Mouse (Mus musculus) forebrain, embryonic 14.5 days (tissue): ENCODE data around the gene Casc3. TPM values are rescaled to one million over a fixed set of nuclear protein-coding genes. Genes with fewer than 3 reads are reported as not detected.
A peak's percentile ranks its signal among the peaks of the same experiment; 100 is the strongest.

Source experiments
- ATAC-seq: fragments of 200-750 bp; cut with Nextera tagmentation; 2 replicates; pipeline ENCODE4 v1.8.0; 2017; ENCODE audit warnings: mild to moderate bottlenecking, moderate library complexity
- DNase-seq: peaks from one replicate; pipeline ENCODE4 v3.0.0-alpha.2; 2015; ENCODE audit warnings: low spot score
- H3K27ac ChIP-seq: fragments of 300-500 bp; sonication (generic); 2 replicates; pipeline ENCODE4 v1.5.1; 2014; ENCODE audit warnings: low read depth, mild to moderate bottlenecking, control low read depth, low read length, moderate library complexity
- H3K27me3 ChIP-seq: fragments of 300-500 bp; sonication (generic); replicated peaks from 2 replicates; pipeline ENCODE4 v1.6.1; 2014; ENCODE audit warnings: low read length, control low read depth, mixed read lengths; ENCODE audit not compliant: control insufficient read depth, insufficient read depth
- H3K36me3 ChIP-seq: fragments of 300-500 bp; sonication (generic); 2 replicates; pipeline ENCODE4 v1.6.1; 2014; ENCODE audit warnings: low read length, control low read depth; ENCODE audit not compliant: control insufficient read depth, insufficient read depth
- H3K4me1 ChIP-seq: fragments of 300-500 bp; sonication (generic); 2 replicates; pipeline ENCODE4 v1.6.1; 2014; ENCODE audit warnings: antibody characterized with exemption, low read length, control low read depth; ENCODE audit not compliant: control insufficient read depth, insufficient read depth
- H3K4me2 ChIP-seq: fragments of 300-500 bp; sonication (generic); 2 replicates; pipeline ENCODE4 v1.6.1; 2014; ENCODE audit warnings: mild to moderate bottlenecking, control low read depth, low read length
- H3K4me3 ChIP-seq: fragments of 300-500 bp; sonication (generic); 2 replicates; pipeline ENCODE4 v1.5.1; 2014; ENCODE audit warnings: low read depth, low read length, control low read depth
- H3K9ac ChIP-seq: fragments of 300-500 bp; sonication (generic); 2 replicates; pipeline ENCODE4 v1.6.1; 2014; ENCODE audit warnings: mild to moderate bottlenecking, low read length, control low read depth, moderate library complexity
- H3K9me3 ChIP-seq: fragments of 300-500 bp; sonication (generic); replicated peaks from 2 replicates; pipeline ENCODE4 v1.6.1; 2016; ENCODE audit warnings: low read length, control low read depth, mixed read lengths; ENCODE audit not compliant: control insufficient read depth
- WGBS: fragments of 180-500 bp; shearing (Covaris S2); extraction: QIAGEN DNeasy Blood & Tissue Kit; methylation state at CpG from one replicate; pipeline ENCODE4 v1.1.7; 2014; 5-methylcytosine and 5-hydroxymethylcytosine counted together
- polyA plus RNA-seq: library from polyadenylated mRNA; unstranded; fragments of >200 nt; fragmentation: Nextera tagmentation; extraction: Ambion mirVana; gene quantifications from 2 replicates; pipeline ENCODE4 v1.2.1, GENCODE M21; 2014

Gene Casc3
- polyA plus RNA-seq, 1 experiment from 2014 or later: 41.0 TPM

DNA sequence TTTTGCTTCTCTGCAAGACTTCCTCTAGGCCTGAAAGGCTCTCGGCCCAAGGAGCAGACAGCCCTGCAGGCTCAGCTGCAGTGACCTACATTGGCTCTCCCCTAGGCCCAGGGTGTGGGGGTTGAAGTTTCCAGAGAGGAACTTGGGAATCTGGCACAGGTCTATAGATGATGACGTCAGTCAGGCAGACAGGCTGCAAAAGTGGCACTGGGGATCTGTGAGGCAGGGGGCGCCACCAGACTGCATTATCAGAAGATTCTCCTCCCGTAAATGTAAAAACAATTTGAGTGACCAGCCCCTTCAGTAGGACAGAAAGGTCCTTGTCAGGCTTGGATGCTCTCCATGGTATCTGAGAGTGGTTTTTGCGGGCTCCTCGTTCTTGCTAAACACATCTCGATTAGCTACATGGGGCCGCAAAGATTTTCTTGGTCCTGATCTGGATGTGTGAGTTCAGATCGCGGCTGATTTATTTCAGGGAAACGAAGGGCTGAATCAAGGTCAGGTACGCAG, 18.9 kb upstream of the Casc3 start:
- Histone ChIP-seq H3K4me2 (peak overlapping the region; percentile 34), H3K9me3 (no peaks in the 10 kb centered on the region), H3K4me3 (no peak overlapping the region), H3K4me1 (peaks cover 40% of the 10 kb centered on the region), H3K27me3 (no peaks in the 10 kb centered on the region), H3K9ac (no peak overlapping the region), H3K27ac (peak overlapping the region; percentile 45; the same call in 1 of the 2 replicates), H3K36me3 (no peaks in the 10 kb centered on the region)
- no peak for ATAC-seq
- WGBS: 7% methylated on average over 12 of the region's 12 CpGs
- DNase-seq: peak; percentile 86

DNA sequence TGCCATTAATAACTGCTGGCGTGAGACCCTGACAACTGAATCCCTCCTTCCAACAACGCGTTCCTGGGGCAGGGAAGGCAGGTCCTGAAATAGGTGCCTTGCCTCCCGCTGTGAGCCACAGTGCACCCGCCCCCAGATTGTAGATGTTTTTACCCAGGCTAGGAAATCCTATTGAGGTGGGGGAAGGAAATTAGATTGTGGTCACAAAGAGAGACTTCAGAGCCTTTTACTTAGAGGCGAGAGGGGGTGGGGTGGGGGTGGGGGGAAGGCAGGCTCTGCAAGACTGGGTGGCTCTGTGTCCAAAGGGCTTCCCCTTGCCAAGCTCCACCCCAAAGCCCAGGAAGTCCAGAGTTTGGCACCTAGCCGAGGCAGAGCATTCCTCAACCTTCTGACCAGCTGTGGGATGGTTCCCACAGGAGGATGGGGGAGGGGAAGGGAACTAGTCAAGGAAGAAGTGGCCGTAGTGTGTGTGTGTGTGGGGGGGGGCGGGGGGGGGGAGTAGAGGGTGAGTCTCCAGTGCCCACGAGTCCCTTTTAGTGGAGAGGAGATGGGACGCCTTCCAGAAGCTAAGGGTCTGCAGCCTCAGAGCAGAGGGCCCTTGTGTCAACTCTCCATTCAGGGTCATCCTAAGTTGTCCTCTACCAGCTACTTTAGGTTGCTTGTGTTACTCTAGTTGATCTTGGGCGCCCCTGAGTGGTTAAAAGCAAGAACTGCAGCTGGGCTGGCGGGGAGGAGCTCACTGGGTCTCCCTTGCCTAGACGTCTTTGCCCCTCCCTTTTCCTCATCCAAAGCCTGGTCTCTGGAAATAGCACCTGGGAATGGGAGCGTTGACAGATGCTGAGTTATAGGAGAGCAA, 18.1 kb upstream of the Casc3 start:
- H3K4me3 ChIP-seq: no peak overlapping the region
- H3K36me3 ChIP-seq: no peaks in the 10 kb centered on the region
- H3K9ac ChIP-seq: peak overlapping the region; percentile 29; the same call in 1 of the 2 replicates

DNA sequence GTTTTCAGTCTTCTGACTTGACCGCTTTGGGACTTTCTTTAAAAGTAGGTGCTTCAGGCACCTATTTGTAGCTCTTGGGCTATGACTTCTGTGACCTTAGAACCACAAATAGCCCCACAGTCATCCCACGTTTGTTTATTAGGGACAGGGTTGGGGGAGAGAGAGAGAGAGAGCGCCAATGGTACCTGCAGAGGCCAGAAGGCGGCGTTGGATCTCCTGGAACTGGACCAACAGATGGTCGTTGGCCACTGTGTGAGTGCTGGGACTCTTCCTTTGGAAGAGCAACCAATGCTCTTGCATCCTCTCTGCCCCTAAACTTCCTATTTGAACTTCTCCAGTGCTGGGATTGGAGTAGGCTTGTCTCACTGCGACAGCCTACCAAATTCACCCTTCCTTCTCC, 17.5 kb upstream of the Casc3 start:
- Histone ChIP-seq H3K36me3 (no peaks in the 10 kb centered on the region), H3K9me3 (no peaks in the 10 kb centered on the region), H3K27ac (no peak overlapping the region), H3K4me1 (peaks cover 33% of the 10 kb centered on the region), H3K9ac (no peak overlapping the region), H3K4me2 (no peak overlapping the region), H3K4me3 (no peak overlapping the region), H3K27me3 (no peaks in the 10 kb centered on the region)
- ATAC-seq (no peak), DNase-seq (no peak)
- 33% methylated on average over 7 of the region's 7 CpGs for WGBS

More for the DNA sequence above, 18.1 kb upstream of the Casc3 start:
- peak overlapping the region; percentile 45; the same call in 1 of the 2 replicates for H3K27ac ChIP-seq
- peak; percentile 95 for DNase-seq
- peaks cover 39% of the 10 kb centered on the region for H3K4me1 ChIP-seq
- peak overlapping the region; percentile 34 for H3K4me2 ChIP-seq
- H3K27me3 ChIP-seq: no peaks in the 10 kb centered on the region
- no peaks in the 10 kb centered on the region for H3K9me3 ChIP-seq
- ATAC-seq: peak; percentile 51
- WGBS: 1% methylated on average over 14 of the region's 15 CpGs

DNA sequence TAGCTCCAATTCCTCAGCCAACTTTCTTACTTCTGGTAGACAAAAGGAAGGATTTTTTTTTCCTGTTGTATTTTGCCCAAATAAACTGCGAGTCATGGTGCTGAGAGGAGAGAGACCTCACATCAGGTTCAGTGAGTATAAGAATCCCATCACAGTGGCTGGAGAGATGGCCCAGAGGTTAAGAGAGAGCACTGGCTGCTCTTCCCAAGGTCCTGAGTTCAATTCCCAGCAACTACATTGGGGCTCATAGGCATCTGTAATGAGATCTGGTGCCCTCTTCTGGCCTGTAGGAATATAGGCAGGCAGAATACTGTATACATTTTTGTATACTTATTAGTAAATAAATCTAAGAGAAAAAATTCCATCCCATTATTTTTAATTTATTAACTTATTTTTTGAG, 17.0 kb upstream of the Casc3 start:
- Histone ChIP-seq H3K9ac (no peak overlapping the region), H3K27me3 (no peaks in the 10 kb centered on the region), H3K4me1 (peaks cover 28% of the 10 kb centered on the region), H3K27ac (no peak overlapping the region), H3K4me2 (no peak overlapping the region), H3K36me3 (no peaks in the 10 kb centered on the region), H3K9me3 (no peaks in the 10 kb centered on the region), H3K4me3 (no peak overlapping the region)
- ATAC-seq: no peak
- DNase-seq: no peak
- 100% methylated on average over 1 of the region's 1 CpGs for WGBS

DNA sequence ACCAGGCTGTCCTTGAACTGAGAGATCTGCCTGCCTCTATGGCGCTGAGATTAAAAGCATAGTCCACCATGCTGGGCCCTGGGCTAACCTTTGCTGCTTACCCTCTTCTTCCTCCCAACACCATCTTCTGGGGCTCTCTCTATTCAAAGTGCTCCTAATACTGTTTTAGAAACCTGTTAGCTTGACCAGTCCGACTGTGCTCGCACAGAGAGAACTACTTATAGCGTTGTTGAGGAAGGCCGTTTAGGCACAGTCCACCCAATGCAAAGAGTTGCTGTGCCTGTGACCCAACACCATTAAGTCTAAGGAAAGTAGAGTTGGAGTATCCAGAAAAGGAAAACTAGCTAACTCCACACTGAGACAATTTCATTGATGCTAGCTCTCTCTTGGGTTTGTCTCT, 16.6 kb upstream of the Casc3 start:
- Histone ChIP-seq H3K4me3 (no peak overlapping the region), H3K36me3 (no peaks in the 10 kb centered on the region), H3K27me3 (no peaks in the 10 kb centered on the region), H3K4me1 (peaks cover 26% of the 10 kb centered on the region), H3K9me3 (no peaks in the 10 kb centered on the region), H3K9ac (no peak overlapping the region), H3K4me2 (peak overlapping the region; percentile 91; the same call in 1 of the 2 replicates), H3K27ac (no peak overlapping the region)
- ATAC-seq: no peak
- DNase-seq: no peak
- 92% methylated on average over 5 of the region's 5 CpGs for WGBS

DNA sequence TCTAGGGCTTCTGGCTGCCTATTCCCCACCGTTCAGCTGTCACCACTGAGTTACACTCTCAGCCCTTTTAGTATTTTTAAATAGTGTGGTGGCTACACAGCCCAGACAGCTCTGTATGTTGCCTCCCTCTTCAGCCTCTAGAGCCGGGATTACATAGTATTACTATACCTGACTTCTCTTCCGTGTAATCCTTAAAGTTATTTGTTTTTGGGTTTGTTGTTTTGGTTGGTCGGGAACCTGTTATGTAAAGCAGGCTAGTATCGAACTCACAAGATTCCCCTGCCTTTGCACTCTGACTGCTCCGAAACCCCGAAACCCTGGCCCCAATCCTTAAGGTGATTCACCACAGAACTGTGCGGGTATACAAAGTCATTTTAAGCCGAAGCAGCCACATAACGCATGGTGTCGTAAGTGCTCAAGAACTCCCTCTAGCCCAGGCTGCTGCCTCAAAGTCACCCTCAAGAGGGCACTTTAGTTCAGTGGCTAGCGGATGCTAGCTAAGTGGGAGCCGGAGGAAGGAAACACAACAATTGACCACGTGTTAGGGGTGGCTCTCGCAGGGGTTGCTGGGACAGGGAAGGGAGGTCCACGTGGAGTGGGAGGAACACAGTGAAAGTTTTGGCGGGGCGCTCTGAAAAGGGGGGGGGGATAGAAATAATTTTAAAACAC, 16.0 kb upstream of the Casc3 start:
- peak overlapping the region; percentile 91 for H3K4me2 ChIP-seq
- no peak overlapping the region for H3K27ac ChIP-seq
- no peaks in the 10 kb centered on the region for H3K36me3 ChIP-seq
- peak; percentile 81 for ATAC-seq
- no peaks in the 10 kb centered on the region for H3K9me3 ChIP-seq
- peak overlapping the region; percentile 41 for H3K4me3 ChIP-seq
- DNase-seq: peak; percentile 95
- H3K4me1 ChIP-seq: peaks cover 26% of the 10 kb centered on the region
- peak overlapping the region; percentile 64 for H3K9ac ChIP-seq
- no peaks in the 10 kb centered on the region for H3K27me3 ChIP-seq
- WGBS: 13% methylated on average over 18 of the region's 18 CpGs

DNA sequence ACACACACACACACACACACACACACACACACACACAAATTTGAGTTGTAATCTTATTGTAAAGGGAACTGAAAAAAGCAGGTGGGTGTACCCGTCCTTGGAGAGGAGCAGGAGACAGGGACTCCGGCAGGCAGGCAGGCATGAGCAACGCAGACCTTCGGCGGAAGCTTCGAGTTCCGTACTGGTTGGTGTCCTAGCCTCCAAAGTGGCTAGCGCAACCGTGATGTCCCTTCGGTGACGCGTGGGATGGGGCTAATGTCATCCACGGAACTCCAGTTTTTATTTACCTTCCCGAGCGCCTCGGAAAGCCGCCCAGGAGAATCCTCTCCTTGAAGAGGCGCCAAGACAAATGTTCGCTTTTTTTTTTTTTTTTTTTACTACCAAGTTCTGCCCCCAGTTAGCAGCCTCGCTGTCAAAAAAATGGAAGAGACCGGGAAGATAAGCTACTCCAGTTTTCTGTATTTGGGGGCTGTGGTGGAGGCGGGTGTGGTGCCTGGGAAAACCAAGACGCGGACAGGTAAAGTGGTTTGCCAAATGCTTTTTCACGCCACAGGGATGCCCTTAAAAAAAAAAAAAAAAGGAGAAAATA, 15.4 kb upstream of the Casc3 start:
- no peaks in the 10 kb centered on the region for H3K36me3 ChIP-seq
- H3K4me2 ChIP-seq: peak overlapping the region; percentile 91
- H3K4me3 ChIP-seq: peak overlapping the region; percentile 41
- DNase-seq (peak; percentile 38), ATAC-seq (peak; percentile 29; the same call in 1 of the 2 replicates)
- H3K4me1 ChIP-seq: peaks cover 25% of the 10 kb centered on the region
- H3K9ac ChIP-seq: peak overlapping the region; percentile 64
- no peak overlapping the region for H3K27ac ChIP-seq
- no peaks in the 10 kb centered on the region for H3K27me3 ChIP-seq
- WGBS: 2% methylated on average over 25 of the region's 25 CpGs
- no peaks in the 10 kb centered on the region for H3K9me3 ChIP-seq

DNA sequence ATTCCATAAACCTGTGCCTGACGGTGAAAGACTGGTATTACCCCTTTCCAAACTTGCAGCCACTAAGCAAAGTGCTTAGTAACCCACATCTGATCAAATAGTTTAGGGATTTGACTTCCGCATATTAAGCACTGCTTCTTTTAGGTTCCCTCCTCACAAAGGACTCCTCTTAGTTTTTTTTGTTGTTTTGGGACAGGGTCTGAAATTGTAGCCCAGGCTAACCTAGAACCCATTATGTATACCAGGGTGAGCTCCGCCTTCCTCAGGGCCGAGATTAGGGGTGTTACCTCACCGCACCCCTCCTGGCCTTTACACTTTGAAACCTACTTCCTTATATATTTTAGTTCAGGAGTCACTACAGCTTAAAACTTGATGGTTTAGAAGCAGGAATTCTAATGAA, 14.9 kb upstream of the Casc3 start:
- H3K27ac ChIP-seq: no peak overlapping the region
- H3K36me3 ChIP-seq: no peaks in the 10 kb centered on the region
- peak overlapping the region; percentile 41 for H3K4me3 ChIP-seq
- no peaks in the 10 kb centered on the region for H3K9me3 ChIP-seq
- no peaks in the 10 kb centered on the region for H3K27me3 ChIP-seq
- 32% methylated on average over 5 of the region's 5 CpGs for WGBS
- peak overlapping the region; percentile 91 for H3K4me2 ChIP-seq
- peak overlapping the region; percentile 64; the same call in 1 of the 2 replicates for H3K9ac ChIP-seq
- ATAC-seq (no peak), DNase-seq (no peak)
- peaks cover 25% of the 10 kb centered on the region for H3K4me1 ChIP-seq
